Mouse (Mus musculus) CH12.LX (cell line): Measurements from ENCODE around the gene Clec12a. TPM values are rescaled to one million over a fixed set of nuclear protein-coding genes. Genes with fewer than 3 reads are reported as not detected.

Experiments used
- DNase-seq: peaks from one replicate; pipeline ENCODE4 v3.0.0-alpha.2; 2013; ENCODE audit errors: extremely low read depth
- H3K27ac ChIP-seq: 2 replicates; pipeline ENCODE4 v1.5.1; 2012; ENCODE audit warnings: low read depth, mild to moderate bottlenecking, control low read depth, moderate library complexity; ENCODE audit not compliant: insufficient read depth
- H3K27me3 ChIP-seq: replicated peaks from 2 replicates; pipeline ENCODE3; 2012; ENCODE audit warnings: inconsistent platforms
- H3K36me3 ChIP-seq, 2 experiments: replicated peaks in 1 of 2; 2 replicates each; pipeline versions ENCODE3 to v1.6.1; 2012; ENCODE audit warnings: inconsistent platforms in 1 of 2, low read length in 1 of 2, mild to moderate bottlenecking in 1 of 2, mixed read lengths in 1 of 2, moderate library complexity in 1 of 2; ENCODE audit not compliant: control insufficient read depth in 1 of 2, insufficient read depth in 1 of 2
- H3K4me1 ChIP-seq, 2 experiments: 2 replicates each; pipeline ENCODE4 v1.6.1; 2012; ENCODE audit warnings: inconsistent platforms in 1 of 2, moderate library complexity in 1 of 2; ENCODE audit not compliant: insufficient read depth in 2 of 2, control insufficient read depth in 1 of 2
- H3K4me2 ChIP-seq: 2 replicates; pipeline ENCODE4 v1.6.1; 2012; ENCODE audit warnings: low read depth, mild to moderate bottlenecking, control low read depth; ENCODE audit not compliant: poor library complexity, insufficient read depth, severe bottlenecking
- H3K4me3 ChIP-seq, 3 experiments: fragments of 150-350 bp in 1 of 3; sonication (generic) in 1 of 3; replicated peaks in 1 of 3; 2 replicates each; pipeline versions ENCODE3 to v1.5.1; 2011 to 2012; ENCODE audit warnings: low read depth in 2 of 3, low read length in 2 of 3, mild to moderate bottlenecking in 2 of 3, moderate library complexity in 2 of 3, control low read depth in 1 of 3, improper control_type of control experiment in 1 of 3, inconsistent platforms in 1 of 3, mixed read lengths in 1 of 3; ENCODE audit not compliant: poor library complexity in 1 of 3
- H3K79me2 ChIP-seq: replicated peaks from 2 replicates; pipeline ENCODE4 v1.6.1; 2012; ENCODE audit warnings: mild to moderate bottlenecking, moderate library complexity; ENCODE audit not compliant: control insufficient read depth, poor library complexity, insufficient read depth, severe bottlenecking; ENCODE audit errors: extremely low read depth
- H3K9ac ChIP-seq: 2 replicates; pipeline ENCODE4 v1.6.1; 2012; ENCODE audit warnings: low read depth, mild to moderate bottlenecking, control low read depth, moderate library complexity; ENCODE audit not compliant: insufficient read depth
- H3K9me3 ChIP-seq: replicated peaks from 2 replicates; pipeline ENCODE3; 2012; ENCODE audit warnings: low read length, inconsistent platforms, mixed read lengths
- BHLHE40 ChIP-seq: IDR thresholded peaks from 2 replicates; pipeline ENCODE4 v1.6.1; 2011; ENCODE audit warnings: mild to moderate bottlenecking, low read depth, low read length, improper control_type of control experiment
- CHD1 ChIP-seq: IDR thresholded peaks from 2 replicates; pipeline ENCODE4 v1.6.1; 2012; ENCODE audit warnings: low read depth, low read length, improper control_type of control experiment, inconsistent platforms
- CHD2 ChIP-seq: IDR thresholded peaks from 2 replicates; pipeline ENCODE4 v1.6.1; 2011; ENCODE audit warnings: low read length, improper control_type of control experiment
- CTCF ChIP-seq, 2 experiments: IDR thresholded peaks in 1 of 2; conservative IDR thresholded peaks in 1 of 2; 2 replicates each; pipeline ENCODE4 v1.5.1; 2011 to 2012; ENCODE audit warnings: low read depth in 2 of 2, low read length in 2 of 2, improper control_type of control experiment in 1 of 2, inconsistent platforms in 1 of 2, mild to moderate bottlenecking in 1 of 2, moderate library complexity in 1 of 2
- ELF1 ChIP-seq: IDR thresholded peaks from 2 replicates; pipeline ENCODE4 v1.6.1; 2014; ENCODE audit warnings: low read depth, mild to moderate bottlenecking, inconsistent platforms, low read length, improper control_type of control experiment
- EP300 ChIP-seq: IDR thresholded peaks from 2 replicates; pipeline ENCODE4 v1.6.1; 2011; ENCODE audit warnings: low read length, improper control_type of control experiment
- ETS1 ChIP-seq: conservative IDR thresholded peaks from 2 replicates; pipeline ENCODE4 v1.6.1; 2012; ENCODE audit warnings: low read depth, mild to moderate bottlenecking, inconsistent platforms, low read length, improper control_type of control experiment, moderate library complexity
- GABPA ChIP-seq: IDR thresholded peaks from 2 replicates; pipeline ENCODE4 v1.6.1; 2012; ENCODE audit warnings: low read depth, low read length, improper control_type of control experiment, inconsistent platforms; ENCODE audit not compliant: insufficient replicate concordance
- HCFC1 ChIP-seq: IDR thresholded peaks from 2 replicates; pipeline ENCODE4 v1.6.1; 2012; ENCODE audit warnings: low read depth, mild to moderate bottlenecking, inconsistent platforms, low read length, improper control_type of control experiment
- IRF4 ChIP-seq: IDR thresholded peaks from 2 replicates; pipeline ENCODE4 v1.6.1; 2014; ENCODE audit warnings: low read depth, mild to moderate bottlenecking, inconsistent platforms, low read length, improper control_type of control experiment
- JUN ChIP-seq: IDR thresholded peaks from 2 replicates; pipeline ENCODE4 v1.6.1; 2011; ENCODE audit warnings: low read depth, mild to moderate bottlenecking, low read length, improper control_type of control experiment, moderate library complexity; ENCODE audit not compliant: insufficient read depth
- JUND ChIP-seq: conservative IDR thresholded peaks from 2 replicates; pipeline ENCODE4 v1.6.1; 2011; ENCODE audit warnings: low read depth, low read length, improper control_type of control experiment
- KAT2A ChIP-seq: IDR thresholded peaks from 2 replicates; pipeline ENCODE4 v1.6.1; 2012; ENCODE audit warnings: low read length, improper control_type of control experiment, inconsistent platforms; ENCODE audit not compliant: insufficient replicate concordance
- MAFK ChIP-seq: IDR thresholded peaks from 2 replicates; pipeline ENCODE4 v1.6.1; 2011; ENCODE audit warnings: low read length, improper control_type of control experiment; ENCODE audit not compliant: insufficient replicate concordance
- MAX ChIP-seq: IDR thresholded peaks from 2 replicates; pipeline ENCODE4 v1.6.1; 2011; ENCODE audit warnings: low read length, improper control_type of control experiment
- MAZ ChIP-seq: IDR thresholded peaks from 2 replicates; pipeline ENCODE4 v1.6.1; 2012; ENCODE audit warnings: low read depth, mild to moderate bottlenecking, inconsistent platforms, low read length, improper control_type of control experiment, moderate library complexity
- MXI1 ChIP-seq: IDR thresholded peaks from 2 replicates; pipeline ENCODE4 v1.6.1; 2011; ENCODE audit warnings: mild to moderate bottlenecking, low read depth, low read length, improper control_type of control experiment
- MYC ChIP-seq: IDR thresholded peaks from 2 replicates; pipeline ENCODE4 v1.6.1; 2011; ENCODE audit warnings: low read depth, mild to moderate bottlenecking, improper control_type of control experiment, low read length
- NELFE ChIP-seq: IDR thresholded peaks from 2 replicates; pipeline ENCODE4 v1.6.1; 2011; ENCODE audit warnings: low read depth, low read length, improper control_type of control experiment
- NRF1 ChIP-seq: IDR thresholded peaks from 2 replicates; pipeline ENCODE4 v1.6.1; 2014; ENCODE audit warnings: low read depth, mild to moderate bottlenecking, inconsistent platforms, low read length, improper control_type of control experiment, moderate library complexity
- PAX5 ChIP-seq: IDR thresholded peaks from 2 replicates; pipeline ENCODE4 v1.6.1; 2012; ENCODE audit warnings: low read length, inconsistent platforms, mixed read lengths
- POLR2A ChIP-seq: IDR thresholded peaks from 2 replicates; pipeline ENCODE4 v1.6.1; 2011; ENCODE audit warnings: low read depth, mild to moderate bottlenecking, improper control_type of control experiment, low read length
- POLR2AphosphoS2 ChIP-seq: IDR thresholded peaks from 2 replicates; pipeline ENCODE4 v1.6.1; 2011; ENCODE audit warnings: low read depth, low read length, improper control_type of control experiment
- RAD21 ChIP-seq: IDR thresholded peaks from 2 replicates; pipeline ENCODE4 v1.6.1; 2011; ENCODE audit warnings: low read depth, mild to moderate bottlenecking, low read length, improper control_type of control experiment, moderate library complexity
- RCOR1 ChIP-seq: conservative IDR thresholded peaks from 2 replicates; pipeline ENCODE4 v1.6.1; 2012; ENCODE audit warnings: low read depth, mild to moderate bottlenecking, inconsistent platforms, low read length, improper control_type of control experiment
- SIN3A ChIP-seq: IDR thresholded peaks from 2 replicates; pipeline ENCODE4 v1.6.1; 2012; ENCODE audit warnings: low read length, improper control_type of control experiment, inconsistent platforms
- SMC3 ChIP-seq: IDR thresholded peaks from 2 replicates; pipeline ENCODE4 v1.6.1; 2011; ENCODE audit warnings: low read depth, low read length, improper control_type of control experiment
- TBP ChIP-seq: conservative IDR thresholded peaks from 2 replicates; pipeline ENCODE4 v1.6.1; 2011; ENCODE audit warnings: low read depth, low read length, improper control_type of control experiment
- TCF12 ChIP-seq: IDR thresholded peaks from 2 replicates; pipeline ENCODE4 v1.6.1; 2014; ENCODE audit warnings: low read depth, mild to moderate bottlenecking, inconsistent platforms, low read length, improper control_type of control experiment
- UBTF ChIP-seq: IDR thresholded peaks from 2 replicates; pipeline ENCODE4 v1.6.1; 2012; ENCODE audit warnings: low read depth, mild to moderate bottlenecking, inconsistent platforms, low read length, improper control_type of control experiment, moderate library complexity
- USF1 ChIP-seq: IDR thresholded peaks from 2 replicates; pipeline ENCODE4 v1.6.1; 2014; ENCODE audit warnings: low read depth, mild to moderate bottlenecking, inconsistent platforms, low read length, improper control_type of control experiment
- USF2 ChIP-seq: conservative IDR thresholded peaks from 2 replicates; pipeline ENCODE4 v1.6.1; 2011; ENCODE audit warnings: low read depth, low read length, improper control_type of control experiment
- ZC3H11A ChIP-seq: IDR thresholded peaks from 2 replicates; pipeline ENCODE4 v1.6.1; 2012; ENCODE audit warnings: low read depth, mild to moderate bottlenecking, inconsistent platforms, low read length, improper control_type of control experiment
- ZMIZ1 ChIP-seq: IDR thresholded peaks from 2 replicates; pipeline ENCODE4 v1.6.1; 2012; ENCODE audit warnings: low read depth, mild to moderate bottlenecking, inconsistent platforms, low read length, improper control_type of control experiment
- dilution Hi-C: fragments of 300-500 bp; cut with MboI; formaldehyde crosslinking; loops from 2 replicates; pipeline ENCODE4 v1.14.3; 2020; ENCODE audit warnings: low sequenced_read_pairs; ENCODE audit not compliant: extremely low pct_unique_long_range_greater_than_20kb, extremely low pct_ligation_motif_present
- in situ Hi-C: fragments of 300-500 bp; cut with MboI; formaldehyde crosslinking; loops from 3 replicates; pipeline ENCODE4 v1.14.3; 2019; ENCODE audit warnings: low sequenced_read_pairs, low pct_ligation_motif_present, low pct_unique_long_range_greater_than_20kb, mixed read lengths
- polyA plus RNA-seq: library from polyadenylated mRNA; unstranded; fragments of >175 nt; gene quantifications from 2 replicates; pipeline ENCODE4 v1.2.1, GENCODE M21; 2012; ENCODE audit warnings: low read depth; ENCODE audit not compliant: insufficient read length
- total RNA-seq, 2 experiments: library from RNA; depleted of rRNA; stranded (reverse); fragments of 300-350 nt in 1 of 2; fragments of >200 nt in 1 of 2; gene quantifications; 2 replicates each; pipeline ENCODE4 v1.2.3; 2012 to 2014

Gene Clec12a
- total and polyA plus RNA-seq, 3 experiments = 1.7 to 11.9 (median 8.0) TPM

DNA sequence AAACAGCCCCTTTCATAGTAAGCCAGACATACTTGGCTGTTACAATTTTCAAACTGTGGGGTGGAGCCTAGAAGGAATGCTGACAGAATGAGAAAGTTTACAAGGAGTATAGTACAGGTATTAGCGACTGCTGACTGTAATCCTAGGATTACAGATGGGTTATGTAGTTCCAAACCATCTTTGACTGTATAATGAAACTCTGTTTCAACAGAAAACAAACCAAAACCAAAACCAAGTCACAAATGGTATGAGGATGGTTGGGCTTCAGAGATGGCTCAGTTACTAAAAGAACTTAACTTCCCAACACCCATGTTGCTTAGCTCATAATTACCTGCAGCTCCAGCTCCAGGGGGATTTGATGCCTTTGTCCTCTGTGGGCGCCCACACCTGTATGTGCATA lies 26.0 kb upstream of the Clec12a start:
- Histone ChIP-seq H3K27ac (peak overlapping the region; percentile 87), H3K4me3 (no peak overlapping the region)
- dilution Hi-C loops = no loop called here

GRCm38 (mm10) chr6:129318395-129318794 lies 24.1 kb upstream of the Clec12a start:
- no peak overlapping the region for H3K9ac ChIP-seq
- in situ Hi-C loops (loop anchor here (5.0 kb wide), 1 partner anchor 51 kb away; no protein-coding TSS in a partner anchor), dilution Hi-C loops (no loop called here)
- H3K4me1 ChIP-seq = peaks cover 10 to 67% of the 10 kb centered on the region in 2 experiments; a peak in 3 of 4 replicates
- DNase-seq = peak; percentile 48
- H3K9me3 ChIP-seq = no peaks in the 10 kb centered on the region
- no peak overlapping the region for H3K4me3 ChIP-seq
- H3K79me2 ChIP-seq = 0 out of 2 replicates have a peak, but pooled peaks cover 4% of the 10 kb centered on the region
- no peaks in the 10 kb centered on the region for H3K27me3 ChIP-seq
- no peaks in the 10 kb centered on the region for H3K36me3 ChIP-seq
- H3K27ac ChIP-seq = no peak overlapping the region
- no peak overlapping the region for H3K4me2 ChIP-seq
- TF ChIP-seq PAX5 (no peak), NRF1 (no peak), ELF1 (no peak), SIN3A (peak; percentile 59), TBP (no peak), USF2 (no peak), USF1 (no peak), JUN (no peak), RCOR1 (no peak), POLR2AphosphoS2 (no peak), SMC3 (peak; percentile 98), BHLHE40 (no peak), EP300 (no peak), MAX (no peak), MAZ (no peak), POLR2A (no peak), HCFC1 (no peak; the same call in 1 of the 2 replicates), KAT2A (no peak), ZMIZ1 (no peak), CHD2 (no peak), JUND (no peak), CTCF (conservative IDR thresholded peaks at IDR 0.05 in 1 of 2, IDR thresholded peaks at IDR 0.05 in 1 of 2; ENCODE audit: low read depth in 2 of 2, low read length in 2 of 2) (peak; percentile 27 to 97; a peak in 3 of 4 replicates), CHD1 (0 out of 2 replicates have a peak, but pooled peaks have one; percentile 24), RAD21 (peak; percentile 95), MYC (peak; percentile 26; the same call in 1 of the 2 replicates), IRF4 (no peak), ETS1 (no peak), UBTF (no peak), ZC3H11A (peak; percentile 89), MXI1 (no peak; the same call in 1 of the 2 replicates), GABPA (no peak)

More for the DNA sequence above, 26.0 kb upstream of the Clec12a start:
- no peaks in the 10 kb centered on the region for H3K36me3 ChIP-seq
- in situ Hi-C loops = loop anchor here (5.0 kb wide), 1 partner anchor 49 kb away; no protein-coding TSS in a partner anchor
- DNase-seq = no peak
- no peaks in the 10 kb centered on the region for H3K9me3 ChIP-seq
- H3K9ac ChIP-seq = peak overlapping the region; percentile 90
- H3K4me2 ChIP-seq = peak overlapping the region; percentile 98
- H3K27me3 ChIP-seq = no peaks in the 10 kb centered on the region
- 0 out of 2 replicates have a peak, but pooled peaks cover 4% of the 10 kb centered on the region for H3K79me2 ChIP-seq
- peaks cover 12 to 78% of the 10 kb centered on the region in 2 experiments; a peak in 3 of 4 replicates for H3K4me1 ChIP-seq
- TF ChIP-seq EP300 (peak; percentile 32; the same call in 1 of the 2 replicates), MXI1 (no peak), JUND (no peak), TCF12 (0 out of 2 replicates have a peak, but pooled peaks have one; percentile 10), NELFE (no peak), MAFK (no peak)
